Comparison of ENCODE assay signal across 9 mouse cellular contexts in the genomic region with DNA sequence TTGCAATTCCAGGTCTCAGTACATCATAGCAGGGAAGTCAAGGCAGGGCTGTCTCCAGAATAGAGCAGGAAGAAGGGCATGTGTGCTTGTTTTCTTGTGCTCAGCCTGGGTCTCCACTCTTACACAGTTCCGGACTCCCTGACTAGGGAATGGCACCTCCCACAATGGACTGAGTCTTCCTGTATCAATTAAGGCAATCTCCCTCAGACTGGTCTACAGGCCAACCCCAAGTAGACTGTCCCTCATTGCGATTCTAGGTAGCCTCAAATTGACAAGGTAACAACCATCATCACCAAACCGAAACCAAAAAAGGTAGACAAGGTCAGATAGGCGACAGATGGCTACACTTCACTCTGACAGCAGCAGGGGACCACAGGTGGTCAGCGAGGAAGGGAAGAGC. TPM values are rescaled to one million over a fixed set of nuclear protein-coding genes. Genes with fewer than 3 reads are reported as not detected.
A peak's percentile ranks its signal among the peaks of the same experiment; 100 is the strongest.
DNase-seq lines count a peak whose midpoint lies in the region; ATAC-seq and TF ChIP-seq lines count a peak whose summit lies in the region.
"Had no signal": no experiment of that assay in that cellular context is flagged by ENCODE, and none has a peak within 500 bp of the region (broad histone marks: within the 10 kb centered on the region; RNA-seq: fewer than 3 reads in every experiment).

No protein-coding gene starts in this region.

- TF ChIP-seq POLR2A in cerebellum, adult 2 months (IDR thresholded peaks at IDR 0.05; ENCODE audit: borderline replicate concordance, insufficient read depth, low read length), result no peak
- no peak for TF ChIP-seq POLR2A in testis, adult 2 months (IDR thresholded peaks at IDR 0.05; ENCODE audit: control insufficient read depth, low read depth, low read length)

- H3K9me3 ChIP-seq in liver, embryonic 15.5 days (replicated peaks), result no peaks in the 10 kb centered on the region

- no peaks in the 10 kb centered on the region for H3K36me3 ChIP-seq in testis, adult 2 months (ENCODE audit: control insufficient read depth, insufficient read depth, low read length)
- peaks cover 10% of the 10 kb centered on the region for H3K36me3 ChIP-seq in liver, embryonic 15.5 days (replicated peaks)

- no peaks in the 10 kb centered on the region for H3K27me3 ChIP-seq in cerebellum, adult 2 months (ENCODE audit: control insufficient read depth, insufficient read depth, low read length)
- H3K27me3 ChIP-seq in testis, adult 2 months (ENCODE audit: control insufficient read depth, insufficient read depth, low read length), result no peaks in the 10 kb centered on the region
- peaks cover 48% of the 10 kb centered on the region for H3K27me3 ChIP-seq in liver, embryonic 15.5 days

- peak overlapping the region; percentile 76 for H3K9ac ChIP-seq in liver, embryonic 15.5 days

- no peak for DNase-seq in cerebellum, adult 2 months
- no peak for DNase-seq in cerebellum, adult 8-10 months
- DNase-seq in testis, postnatal 10 days (ENCODE audit: low spot score), result no peak
- DNase-seq in adrenal gland, postnatal 4 days (ENCODE audit: low spot score in 2 of 2), result no peak
- DNase-seq in left cerebral cortex, postnatal 4 days, result no peak

- TF ChIP-seq CTCF in cerebellum, adult 2 months (IDR thresholded peaks at IDR 0.05; ENCODE audit: borderline replicate concordance, insufficient read depth, low read depth, low read length), result no peak
- TF ChIP-seq CTCF in testis, adult 2 months (IDR thresholded peaks at IDR 0.05; ENCODE audit: control insufficient read depth, insufficient read depth, insufficient replicate concordance, low read depth, low read length), result no peak

- no peak overlapping the region for H3K27ac ChIP-seq in cerebellum, adult 2 months (ENCODE audit: insufficient read depth, low read length)
- H3K27ac ChIP-seq in testis, adult 2 months (ENCODE audit: control insufficient read depth, insufficient read depth, low read depth, low read length), result peak overlapping the region; percentile 96
- H3K27ac ChIP-seq in liver, embryonic 15.5 days (replicated peaks), result peak overlapping the region; percentile 41; the same call in 1 of the 2 replicates

- peaks cover 5% of the 10 kb centered on the region for H3K4me1 ChIP-seq in cerebellum, adult 2 months (ENCODE audit: control insufficient read depth, insufficient read depth, low read length)
- H3K4me1 ChIP-seq in testis, adult 2 months (ENCODE audit: control insufficient read depth, insufficient read depth, low read length), result peaks cover 28% of the 10 kb centered on the region
- H3K4me1 ChIP-seq in liver, embryonic 15.5 days (replicated peaks), result peaks cover 37% of the 10 kb centered on the region

- WGBS in cerebellum, adult 2 months, result 34% methylated on average over 5 of the region's 5 CpGs
- WGBS in liver, embryonic 15.5 days (ENCODE audit: insufficient replicate concordance), result 48% methylated on average over 5 of the region's 5 CpGs

- H3K4me2 ChIP-seq in liver, embryonic 15.5 days, result peak overlapping the region; percentile 92

- ATAC-seq in liver, embryonic 15.5 days (ENCODE audit: insufficient read depth), result no peak
- no peak for ATAC-seq in megakaryocyte progenitor cell, adult 5-6 weeks (replicated peaks; ENCODE audit: poor library complexity)

- H3K4me3 ChIP-seq in cerebellum, adult 2 months (replicated peaks; ENCODE audit: insufficient read depth, low read depth, low read length), result peak overlapping the region; percentile 47
- H3K4me3 ChIP-seq in testis, adult 2 months (ENCODE audit: control insufficient read depth, low read depth, low read length), result peak overlapping the region; percentile 93
- H3K4me3 ChIP-seq in liver, embryonic 15.5 days (replicated peaks), result peak overlapping the region; percentile 82

- intact Hi-C loops in left cerebral cortex, postnatal 4 days (cut with DNase I), result no loop called here

RNA-seq across cellular contexts. Expression of a gene that starts 0.8 kb away (rescaled TPM):
- polyA plus RNA-seq in cerebellum, adult 2 months (2012; rRNA removed), result 116 and 117 TPM in 2 replicates
- polyA plus RNA-seq in testis, adult 2 months (2012; rRNA removed), result 83.7 and 92.1 TPM in 2 replicates
- polyA plus RNA-seq in liver, embryonic 15.5 days (2015; fragmentation: Nextera tagmentation; extraction: Ambion mirVana), result 3.6 and 5.4 TPM in 2 replicates
- 10 to 100 TPM; 67.0 to 70.3 TPM for total RNA-seq in adrenal gland, postnatal 4 days (2021)
- total RNA-seq in megakaryocyte progenitor cell, adult 5-6 weeks (2015), result 4.4 and 5.5 TPM in 2 replicates
- 1.5 and 2.3 TPM in 2 replicates for total RNA-seq in megakaryocyte progenitor cell, adult 5-6 weeks (2017)
- total RNA-seq in left cerebral cortex, postnatal 4 days (2021), result 100 to 1,000 TPM; 147 to 151 TPM

RNA-seq across cellular contexts. Expression of a gene that starts 8.4 kb away (rescaled TPM):
- 38.9 and 40.1 TPM in 2 replicates for polyA plus RNA-seq in cerebellum, adult 2 months (2012; rRNA removed)
- 75.3 and 91.2 TPM in 2 replicates for polyA plus RNA-seq in testis, adult 2 months (2012; rRNA removed)
- polyA plus RNA-seq in liver, embryonic 15.5 days (2015; fragmentation: Nextera tagmentation; extraction: Ambion mirVana), result 13.9 and 15.8 TPM in 2 replicates
- total RNA-seq in adrenal gland, postnatal 4 days (2021), result 10 to 100 TPM; 70.0 to 74.7 TPM
- 0.78 and 1.9 TPM in 2 replicates for total RNA-seq in megakaryocyte progenitor cell, adult 5-6 weeks (2015)
- 0.84 TPM in 1 of 2 replicates, not detected in the other for total RNA-seq in megakaryocyte progenitor cell, adult 5-6 weeks (2017)
- 10 to 100 TPM; 45.3 to 46.5 TPM for total RNA-seq in left cerebral cortex, postnatal 4 days (2021)

RNA-seq across cellular contexts. Expression of a gene that starts 19.2 kb away (rescaled TPM):
- 3.5 and 4.6 TPM in 2 replicates for polyA plus RNA-seq in cerebellum, adult 2 months (2012; rRNA removed)
- polyA plus RNA-seq in testis, adult 2 months (2012; rRNA removed), result 3.3 and 3.5 TPM in 2 replicates
- 0.90 and 1.2 TPM in 2 replicates for polyA plus RNA-seq in liver, embryonic 15.5 days (2015; fragmentation: Nextera tagmentation; extraction: Ambion mirVana)
- 10 to 100 TPM; 23.4 to 25.3 TPM for total RNA-seq in adrenal gland, postnatal 4 days (2021)
- 2.8 and 3.9 TPM in 2 replicates for total RNA-seq in megakaryocyte progenitor cell, adult 5-6 weeks (2015)
- 2.3 and 2.4 TPM in 2 replicates for total RNA-seq in megakaryocyte progenitor cell, adult 5-6 weeks (2017)
- total RNA-seq in left cerebral cortex, postnatal 4 days (2021), result 1 to 10 TPM; 2.2 to 3.3 TPM

RNA-seq across cellular contexts. Expression of a gene that starts 20.7 kb away (rescaled TPM):
- 0.10 TPM in 1 of 2 replicates, not detected in the other for polyA plus RNA-seq in cerebellum, adult 2 months (2012; rRNA removed)
- polyA plus RNA-seq in testis, adult 2 months (2012; rRNA removed), result 226 and 241 TPM in 2 replicates
- not detected in 2 replicates for polyA plus RNA-seq in liver, embryonic 15.5 days (2015; fragmentation: Nextera tagmentation; extraction: Ambion mirVana)
- not detected for total RNA-seq in adrenal gland, postnatal 4 days (2021)
- not detected in 2 replicates for total RNA-seq in megakaryocyte progenitor cell, adult 5-6 weeks (2015)
- total RNA-seq in megakaryocyte progenitor cell, adult 5-6 weeks (2017), result 0.61 TPM in 1 of 2 replicates, not detected in the other
- total RNA-seq in left cerebral cortex, postnatal 4 days (2021), result under 1 TPM; 0.30 to 0.46 TPM

RNA-seq across cellular contexts. Expression of a gene that starts 42.9 kb away (rescaled TPM):
- polyA plus RNA-seq in cerebellum, adult 2 months (2012; rRNA removed), result 0.80 and 0.90 TPM in 2 replicates
- 13.2 and 16.4 TPM in 2 replicates for polyA plus RNA-seq in testis, adult 2 months (2012; rRNA removed)
- polyA plus RNA-seq in liver, embryonic 15.5 days (2015; fragmentation: Nextera tagmentation; extraction: Ambion mirVana), result 0.14 and 0.17 TPM in 2 replicates
- total RNA-seq in adrenal gland, postnatal 4 days (2021), result under 1 TPM; 0.59 to 0.98 TPM
- total RNA-seq in megakaryocyte progenitor cell, adult 5-6 weeks (2015), result 0.24 and 0.57 TPM in 2 replicates
- total RNA-seq in megakaryocyte progenitor cell, adult 5-6 weeks (2017), result 0.03 and 0.42 TPM in 2 replicates
- total RNA-seq in left cerebral cortex, postnatal 4 days (2021), result 10 to 100 TPM in 1 of 2 experiments, 1 to 10 TPM in 1; 9.4 to 11.0 TPM
- polyA plus RNA-seq: large intestine, adult 2 months had no signal

Comparison
In these comparisons a context has a peak if more than half of its experiments do, and no peak if none do; other contexts are left out.
1. RNA of a gene that starts 0.8 kb away (total RNA-seq): 147 to 151 TPM in left cerebral cortex, postnatal 4 days and 67.0 to 70.3 TPM in adrenal gland, postnatal 4 days; 1.5 to 5.5 TPM in megakaryocyte progenitor cell, adult 5-6 weeks; every median in the first group is over 10 times any median in the second.
2. RNA of a gene that starts 8.4 kb away (total RNA-seq): 70.0 to 74.7 TPM in adrenal gland, postnatal 4 days and 45.3 to 46.5 TPM in left cerebral cortex, postnatal 4 days; 0.78 to 1.9 TPM in megakaryocyte progenitor cell, adult 5-6 weeks; every median in the first group is over 10 times any median in the second.
3. RNA of a gene that starts 19.2 kb away (total RNA-seq): 23.4 to 25.3 TPM in adrenal gland, postnatal 4 days; 2.3 to 3.9 TPM in megakaryocyte progenitor cell, adult 5-6 weeks and 2.2 to 3.3 TPM in left cerebral cortex, postnatal 4 days; every median in the first group is over 4 times any median in the second.
4. Peak in every context shown above with its lines, with median percentiles within 50 percentile points of each other: H3K4me3 ChIP-seq.